Mouse (Mus musculus): ENCODE results near the gene Syngr3. TPM values are rescaled to one million over a fixed set of nuclear protein-coding genes. Genes with fewer than 3 reads are reported as not detected.
A peak's percentile ranks its signal among the peaks of the same experiment; 100 is the strongest.
"Not testable (repeated sequence)": the region's sequence is repeated elsewhere in the genome, so short reads cannot be mapped to it uniquely, and the experiment has no call there.

Gene Syngr3
- polyA plus RNA-seq, 1 experiment from 2014 or later, result 115 TPM

DNA sequence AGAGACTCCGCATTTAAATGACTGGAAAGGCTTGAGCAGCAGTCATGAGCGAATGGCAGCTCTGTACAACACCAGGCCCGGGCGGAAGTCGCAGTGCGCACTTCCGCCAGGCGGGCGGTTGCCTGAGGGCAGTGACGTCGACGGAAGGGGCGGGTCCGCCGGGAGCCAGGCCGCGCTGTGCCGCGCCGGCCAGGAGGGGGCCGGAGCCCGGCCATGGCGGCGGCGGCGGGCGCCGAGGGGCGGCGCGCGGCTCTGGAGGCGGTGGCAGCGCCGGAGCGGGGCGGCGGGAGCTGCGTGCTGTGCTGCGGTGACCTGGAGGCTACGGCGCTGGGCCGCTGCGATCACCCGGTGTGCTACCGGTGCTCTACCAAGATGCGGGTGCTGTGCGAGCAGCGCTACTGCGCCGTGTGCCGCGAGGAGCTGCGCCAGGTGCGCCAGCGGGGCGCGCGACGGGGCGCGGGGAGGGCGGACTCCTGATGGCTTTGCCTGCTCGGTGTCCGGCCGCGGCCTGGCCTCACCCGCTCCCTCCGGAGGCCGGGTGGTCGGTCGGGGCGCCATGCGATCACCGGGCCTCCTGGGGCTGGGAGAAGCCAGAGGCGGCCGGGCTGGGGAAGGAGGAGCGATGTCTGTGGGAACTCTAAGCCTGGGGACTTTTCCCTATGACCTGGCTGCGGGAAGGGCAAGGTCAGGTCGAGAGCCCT lies 20.1 kb downstream of the Syngr3 start, which contains the start of gene Zfp598:
Gene Zfp598 (plus strand): TSS at position 143 of the 701 bp plus-strand sequence.
- Histone ChIP-seq H3K27ac (peak within 1 kb of the TSS; percentile 92), H3K4me3 (peak within 1 kb of the TSS; percentile 98), H3K4me2 (peak within 1 kb of the TSS; percentile 87), H3K9ac (peak within 1 kb of the TSS; percentile 99), H3K4me1 (replicated peaks) (peaks cover 37% of the 10 kb centered on the region), H3K9me3 (no peaks in the 10 kb centered on the region), H3K36me3 (no peaks in the 10 kb centered on the region), H3K27me3 (no peaks in the 10 kb centered on the region)
- peak; percentile 98 for ATAC-seq (ENCODE audit: low FRiP score)
- WGBS, result under 1% methylated on average over 65 of the region's 80 CpGs

DNA sequence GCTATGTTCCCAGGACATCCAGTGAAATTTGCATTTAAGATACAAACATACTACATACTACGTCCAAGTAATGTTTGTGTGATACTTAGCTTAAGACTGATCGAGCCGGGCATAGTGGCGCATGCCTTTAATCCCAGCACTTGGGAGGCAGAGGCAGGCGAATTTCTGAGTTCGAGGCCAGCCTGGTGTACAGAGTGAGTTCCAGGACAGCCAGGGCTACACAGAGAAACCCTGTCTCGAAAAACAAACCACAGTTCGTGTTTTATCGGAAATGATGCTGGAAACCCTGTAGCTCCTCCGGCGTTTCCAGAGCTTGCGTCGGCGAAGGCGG lies 20.6 kb downstream of the Syngr3 start:
- Histone ChIP-seq H3K4me1 (replicated peaks) (peaks cover 37% of the 10 kb centered on the region), H3K9ac (peak overlapping the region; percentile 99), H3K4me2 (peak overlapping the region; percentile 87), H3K27ac (peak overlapping the region; percentile 92), H3K4me3 (peak overlapping the region; percentile 98)
- WGBS, result 8% methylated on average over 15 of the region's 15 CpGs
- peak; percentile 52 for ATAC-seq (ENCODE audit: low FRiP score)
- not testable (repeated sequence) for H3K9me3 ChIP-seq, H3K36me3 ChIP-seq, H3K27me3 ChIP-seq

DNA sequence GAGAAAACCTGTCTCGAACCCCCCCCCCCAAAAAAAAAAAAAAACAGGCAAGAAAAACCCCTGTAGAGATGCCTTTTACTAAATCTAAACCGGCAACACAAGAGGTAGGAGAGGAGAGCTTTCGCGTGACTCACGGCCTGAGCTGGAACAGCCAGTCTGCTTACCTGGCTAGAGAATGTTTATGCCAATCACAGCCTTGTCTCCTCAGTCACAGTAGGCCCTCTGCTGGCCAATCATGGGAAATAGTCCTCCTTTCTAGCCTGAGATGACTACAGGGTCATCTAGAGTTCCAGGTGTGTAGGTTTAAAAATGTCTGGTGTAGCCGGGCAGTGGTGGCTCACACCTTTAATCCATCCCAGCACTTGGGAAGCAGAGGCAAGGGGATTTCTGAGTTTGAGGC lies 22.3 kb downstream of the Syngr3 start:
- H3K36me3 ChIP-seq, result no peaks in the 10 kb centered on the region
- WGBS, result 27% methylated on average over 6 of the region's 6 CpGs
- H3K9ac ChIP-seq, result no peak overlapping the region
- peaks cover 10% of the 10 kb centered on the region for H3K27me3 ChIP-seq
- peaks cover 31% of the 10 kb centered on the region for H3K4me1 ChIP-seq (replicated peaks)
- H3K4me2 ChIP-seq, result no peak overlapping the region
- no peak overlapping the region for H3K27ac ChIP-seq
- no peak for ATAC-seq (ENCODE audit: low FRiP score)
- no peaks in the 10 kb centered on the region for H3K9me3 ChIP-seq
- H3K4me3 ChIP-seq, result no peak overlapping the region

DNA sequence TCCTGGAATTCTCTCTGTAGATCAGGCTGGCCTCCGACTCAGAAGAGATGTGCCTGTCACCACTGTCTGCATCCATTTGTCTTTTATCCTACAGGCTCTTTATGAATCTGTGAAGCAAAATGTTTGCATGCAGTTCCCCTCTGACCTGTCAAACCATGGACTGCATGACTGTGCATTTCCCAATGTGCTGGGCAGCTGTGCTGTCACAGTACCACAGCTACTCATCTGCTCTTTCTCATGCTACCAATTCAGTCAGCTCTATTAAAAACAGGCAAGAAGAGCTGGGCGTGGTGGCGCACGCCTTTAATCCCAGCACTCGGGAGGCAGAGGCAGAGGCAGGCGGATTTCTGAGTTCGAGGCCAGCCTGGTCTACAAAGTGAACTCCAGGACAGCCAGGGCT lies 22.7 kb downstream of the Syngr3 start:
- not testable (repeated sequence) for H3K9me3 ChIP-seq; ATAC-seq (ENCODE audit: low FRiP score); H3K27ac ChIP-seq; H3K4me2 ChIP-seq; H3K27me3 ChIP-seq; H3K36me3 ChIP-seq; H3K4me3 ChIP-seq; H3K9ac ChIP-seq
- peaks cover 26% of the 10 kb centered on the region for H3K4me1 ChIP-seq (replicated peaks)
- WGBS, result 69% methylated on average over 7 of the region's 7 CpGs

DNA sequence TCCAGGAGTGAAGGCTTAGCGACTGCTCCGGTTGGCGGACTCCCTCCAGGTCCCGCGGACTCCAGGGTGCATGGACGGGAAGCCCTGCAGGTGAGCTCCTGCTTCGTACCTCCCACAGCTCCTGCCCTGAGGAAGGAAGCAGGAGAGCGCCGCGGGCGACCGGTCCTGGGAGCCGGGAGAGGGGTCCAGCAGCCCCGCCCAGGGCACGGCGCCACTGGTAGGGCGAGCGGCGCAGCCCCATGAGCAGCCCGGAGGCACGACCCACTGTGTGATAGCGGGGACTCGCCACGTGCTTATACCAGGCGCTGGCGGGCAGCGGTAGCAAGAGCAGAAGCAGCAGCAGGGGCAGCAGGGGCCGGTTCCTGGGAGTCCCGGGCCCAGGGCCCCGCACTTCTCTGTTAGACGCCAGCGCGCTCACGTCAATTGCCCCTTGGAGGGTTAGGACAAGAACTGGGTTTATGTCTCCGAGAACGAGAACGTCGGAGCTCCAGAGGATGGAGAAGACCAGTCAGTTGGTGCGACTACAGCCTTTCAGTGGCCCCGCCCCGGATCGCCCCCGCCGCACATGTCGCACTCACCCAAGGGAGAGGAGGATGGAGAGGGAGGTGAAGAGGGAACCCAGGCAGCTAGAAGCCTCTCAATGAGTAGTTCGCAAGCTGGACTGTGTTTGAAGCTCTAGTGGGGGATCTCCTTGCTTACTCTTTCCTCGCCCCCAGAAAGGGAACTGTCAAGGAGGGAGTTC lies 31.6 kb downstream of the Syngr3 start, which contains the start of gene Npw:
Gene Npw (minus strand): TSS at position 441 of the 742 bp plus-strand sequence.
- Histone ChIP-seq H3K4me3 (peak within 1 kb of the TSS; percentile 35), H3K27ac (no peak within 1 kb of the TSS), H3K27me3 (peaks cover 74% of the 10 kb centered on the region), H3K4me1 (replicated peaks) (peaks cover 16% of the 10 kb centered on the region), H3K9me3 (no peaks in the 10 kb centered on the region), H3K36me3 (no peaks in the 10 kb centered on the region), H3K4me2 (peak within 1 kb of the TSS; percentile 59), H3K9ac (peak within 1 kb of the TSS; percentile 66)
- peak; percentile 47; the same call in 1 of the 2 replicates for ATAC-seq (ENCODE audit: low FRiP score)
- WGBS, result 2% methylated on average over 47 of the region's 47 CpGs

GRCm38 (mm10) chr17:24654969-24655368 lies 34.8 kb downstream of the Syngr3 start:
- 81% methylated on average over 4 of the region's 4 CpGs for WGBS
- Histone ChIP-seq H3K4me1 (replicated peaks) (peaks cover 23% of the 10 kb centered on the region), H3K4me2 (no peak overlapping the region), H3K9me3 (no peaks in the 10 kb centered on the region), H3K9ac (no peak overlapping the region), H3K4me3 (no peak overlapping the region), H3K36me3 (no peaks in the 10 kb centered on the region), H3K27ac (no peak overlapping the region), H3K27me3 (peaks cover 83% of the 10 kb centered on the region)
- ATAC-seq (ENCODE audit: low FRiP score), result no peak

DNA sequence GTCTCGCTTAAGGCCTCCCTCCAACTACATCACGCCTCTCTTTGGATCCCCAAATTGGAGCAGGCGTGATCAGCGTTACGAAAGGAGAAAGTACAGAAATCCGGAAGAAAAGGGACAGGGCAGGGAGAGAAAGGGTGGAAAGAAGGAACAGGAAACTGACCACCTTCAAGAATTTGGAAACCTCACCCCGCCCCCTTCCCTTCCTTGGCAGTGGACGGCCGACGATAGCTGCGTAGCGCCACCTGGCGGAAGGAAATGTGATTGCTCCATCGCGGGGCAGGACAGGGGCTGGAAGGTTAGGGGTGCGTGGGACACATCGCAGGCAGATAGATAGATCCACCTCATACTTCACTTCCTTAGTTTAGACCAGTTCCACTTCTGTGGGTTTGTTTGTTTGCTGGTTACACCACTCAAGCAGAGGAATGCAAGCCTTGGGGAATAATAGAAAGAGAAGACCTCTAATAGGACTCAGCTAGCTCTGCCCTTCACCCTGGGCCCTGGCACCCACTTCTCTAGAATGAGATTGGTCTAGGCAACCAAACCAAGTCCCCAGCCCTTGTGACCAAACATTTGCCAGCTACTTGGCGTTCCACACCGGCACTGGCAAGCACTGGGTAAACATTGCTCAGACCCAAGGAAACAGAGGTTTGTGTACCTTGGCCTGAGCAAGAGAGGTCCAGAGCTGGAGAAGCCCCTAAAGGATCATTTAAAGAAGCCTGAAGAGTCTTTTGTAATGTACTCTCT lies 35.6 kb downstream of the Syngr3 start:
- Histone ChIP-seq H3K4me3 (peak overlapping the region; percentile 18; the same call in 1 of the 2 replicates), H3K4me2 (peak overlapping the region; percentile 51), H3K36me3 (no peaks in the 10 kb centered on the region), H3K9ac (no peak overlapping the region), H3K27ac (no peak overlapping the region), H3K9me3 (no peaks in the 10 kb centered on the region), H3K27me3 (peaks cover 83% of the 10 kb centered on the region), H3K4me1 (replicated peaks) (peaks cover 31% of the 10 kb centered on the region)
- 7% methylated on average over 19 of the region's 19 CpGs for WGBS
- ATAC-seq (ENCODE audit: low FRiP score), result no peak

DNA sequence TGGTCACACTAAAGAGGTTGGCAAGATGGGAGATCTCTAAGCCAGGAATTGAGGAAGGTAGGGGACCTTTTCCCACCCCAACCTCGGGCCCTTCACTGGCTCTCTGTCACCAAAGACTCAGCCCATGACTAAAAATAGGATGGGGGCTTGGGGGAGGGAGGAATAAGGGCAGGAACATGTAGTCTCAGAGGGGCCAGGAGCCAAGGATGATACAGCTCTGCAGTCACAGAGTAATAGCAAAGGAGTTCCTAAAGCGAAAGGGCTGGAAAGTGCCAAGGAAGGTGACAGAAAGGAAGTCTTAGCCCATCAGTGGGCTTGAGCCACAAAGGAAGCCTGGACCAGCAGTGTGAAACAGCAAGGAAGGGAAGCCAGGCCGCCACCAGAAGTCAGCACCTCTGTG lies 37.9 kb downstream of the Syngr3 start:
- Histone ChIP-seq H3K27ac (no peak overlapping the region), H3K9me3 (no peaks in the 10 kb centered on the region), H3K9ac (no peak overlapping the region), H3K4me1 (replicated peaks) (peaks cover 28% of the 10 kb centered on the region), H3K27me3 (peaks cover 78% of the 10 kb centered on the region), H3K4me3 (no peak overlapping the region), H3K4me2 (no peak overlapping the region), H3K36me3 (no peaks in the 10 kb centered on the region)
- no peak for ATAC-seq (ENCODE audit: low FRiP score)
- 71% methylated on average over 3 of the region's 3 CpGs for WGBS

DNA sequence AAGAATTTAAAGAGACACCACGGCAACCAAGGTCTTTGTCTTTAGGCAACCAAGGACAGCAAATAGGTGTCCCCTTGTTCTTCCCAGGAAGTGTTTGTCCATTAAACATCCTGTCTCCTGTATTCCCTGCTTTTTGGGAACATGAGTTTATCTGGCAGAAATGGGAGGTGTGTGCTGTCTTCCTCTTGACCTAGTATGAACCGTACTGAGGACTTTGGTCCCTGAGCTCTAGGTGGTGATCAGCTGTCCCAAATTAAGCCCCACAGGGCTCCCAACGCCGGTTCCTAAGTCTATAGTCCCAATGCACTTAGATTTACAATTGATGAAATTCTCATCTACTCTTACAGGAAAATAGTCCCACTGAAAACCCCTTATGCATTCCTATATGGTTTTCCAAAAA lies 39.0 kb downstream of the Syngr3 start:
- WGBS, result 84% methylated on average over 4 of the region's 4 CpGs
- Histone ChIP-seq H3K4me1 (replicated peaks) (peaks cover 28% of the 10 kb centered on the region), H3K36me3 (no peaks in the 10 kb centered on the region), H3K4me3 (peak overlapping the region; percentile 72; the same call in 1 of the 2 replicates), H3K27ac (no peak overlapping the region), H3K27me3 (peaks cover 67% of the 10 kb centered on the region), H3K9me3 (no peaks in the 10 kb centered on the region), H3K9ac (peak overlapping the region; percentile 90; the same call in 1 of the 2 replicates), H3K4me2 (peak overlapping the region; percentile 96)
- no peak for ATAC-seq (ENCODE audit: low FRiP score)

- peaks cover 28% of the 10 kb centered on the region for H3K4me1 ChIP-seq (replicated peaks)
- 2% methylated on average over 40 of the region's 41 CpGs for WGBS
- H3K4me2 ChIP-seq, result peak within 1 kb of the TSS; percentile 96
- peak; percentile 64 for ATAC-seq (ENCODE audit: low FRiP score)
- H3K36me3 ChIP-seq, result no peaks in the 10 kb centered on the region
- H3K27me3 ChIP-seq, result peaks cover 65% of the 10 kb centered on the region
- H3K4me3 ChIP-seq, result peak within 1 kb of the TSS; percentile 72
- H3K9ac ChIP-seq, result peak within 1 kb of the TSS; percentile 90
- no peaks in the 10 kb centered on the region for H3K9me3 ChIP-seq
- peak within 1 kb of the TSS; percentile 60; the same call in 1 of the 2 replicates for H3K27ac ChIP-seq
Observed at GRCm38 (mm10) chr17:24650070-24650616, 39.6 kb downstream of the Syngr3 start, which contains the start of gene Slc9a3r2. Gene Slc9a3r2, minus strand, starts transcription at chr17:24650327.

- no peaks in the 10 kb centered on the region for H3K36me3 ChIP-seq
- H3K4me1 ChIP-seq (replicated peaks), result peaks cover 30% of the 10 kb centered on the region
- peaks cover 60% of the 10 kb centered on the region for H3K27me3 ChIP-seq
- peak overlapping the region; percentile 90 for H3K9ac ChIP-seq
- WGBS, result under 1% methylated on average over 35 of the region's 35 CpGs
- H3K27ac ChIP-seq, result peak overlapping the region; percentile 60; the same call in 1 of the 2 replicates
- no peaks in the 10 kb centered on the region for H3K9me3 ChIP-seq
- ATAC-seq (ENCODE audit: low FRiP score), result peak; percentile 64
- H3K4me2 ChIP-seq, result peak overlapping the region; percentile 96
- peak overlapping the region; percentile 72 for H3K4me3 ChIP-seq
Observed at GRCm38 (mm10) chr17:24649581-24650069, 40.1 kb downstream of the Syngr3 start.
